Mouse (Mus musculus): ENCODE results near the gene Kif14. TPM values are rescaled to one million over a fixed set of nuclear protein-coding genes. Genes with fewer than 3 reads are reported as not detected.
"Not testable (repeated sequence)": the region's sequence is repeated elsewhere in the genome, so short reads cannot be mapped to it uniquely, and the experiment has no call there.

The Kif14 gene
- total RNA-seq, 4 experiments from 2014 or later: 0.37 to 0.66 (median 0.52) TPM

GRCm38 (mm10) chr1:136492232-136492631 is 26.1 kb downstream of the Kif14 start:
- no peak for DNase-seq

GRCm38 (mm10) chr1:136499317-136499716 is 33.2 kb downstream of the Kif14 start:
- no peak for DNase-seq

GRCm38 (mm10) chr1:136502936-136503335 is 36.8 kb downstream of the Kif14 start:
- no peak for DNase-seq

DNA sequence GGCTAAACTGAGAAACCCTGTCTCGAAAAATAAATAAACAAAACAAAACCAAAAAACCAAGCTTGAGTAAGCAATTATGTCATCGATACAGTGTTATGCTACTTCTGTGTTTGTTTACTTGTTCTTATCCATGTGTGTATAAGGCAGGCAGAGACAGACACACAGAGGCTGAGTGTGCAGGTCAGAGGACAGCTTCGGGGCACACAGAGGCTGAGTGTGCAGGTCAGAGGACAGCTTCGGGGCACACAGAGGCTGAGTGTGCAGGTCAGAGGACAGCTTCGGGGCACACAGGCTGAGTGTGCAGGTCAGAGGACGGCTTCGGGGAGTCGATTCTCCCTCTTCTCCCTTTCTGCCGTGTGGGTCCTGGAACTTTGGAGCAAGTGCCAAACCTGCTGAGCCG is 40.1 kb downstream of the Kif14 start:
- not testable (repeated sequence) for DNase-seq

DNA sequence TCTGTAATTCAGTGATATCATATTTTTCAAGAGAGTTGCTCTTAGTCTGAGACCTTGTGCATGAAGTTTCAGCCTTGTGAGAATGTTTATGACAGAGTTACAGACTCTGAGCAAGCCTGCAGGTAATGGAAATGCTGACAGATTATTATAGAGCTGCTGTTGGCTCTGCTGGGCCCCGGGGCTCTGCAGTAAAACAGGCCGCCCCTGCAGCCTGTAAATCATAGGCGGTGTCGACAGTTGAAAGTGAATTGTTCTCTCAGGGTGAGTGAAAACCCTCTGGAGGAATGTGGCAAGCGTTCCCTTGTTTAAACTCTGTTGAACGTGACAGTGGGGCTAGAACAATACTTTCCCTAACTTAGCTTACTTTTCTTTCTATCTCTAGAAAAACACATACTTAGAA is 46.2 kb downstream of the Kif14 start:
- DNase-seq: no peak

- peak; percentile 55 for DNase-seq
Observed at GRCm38 (mm10) chr1:136513181-136513580, 47.0 kb downstream of the Kif14 start.

DNA sequence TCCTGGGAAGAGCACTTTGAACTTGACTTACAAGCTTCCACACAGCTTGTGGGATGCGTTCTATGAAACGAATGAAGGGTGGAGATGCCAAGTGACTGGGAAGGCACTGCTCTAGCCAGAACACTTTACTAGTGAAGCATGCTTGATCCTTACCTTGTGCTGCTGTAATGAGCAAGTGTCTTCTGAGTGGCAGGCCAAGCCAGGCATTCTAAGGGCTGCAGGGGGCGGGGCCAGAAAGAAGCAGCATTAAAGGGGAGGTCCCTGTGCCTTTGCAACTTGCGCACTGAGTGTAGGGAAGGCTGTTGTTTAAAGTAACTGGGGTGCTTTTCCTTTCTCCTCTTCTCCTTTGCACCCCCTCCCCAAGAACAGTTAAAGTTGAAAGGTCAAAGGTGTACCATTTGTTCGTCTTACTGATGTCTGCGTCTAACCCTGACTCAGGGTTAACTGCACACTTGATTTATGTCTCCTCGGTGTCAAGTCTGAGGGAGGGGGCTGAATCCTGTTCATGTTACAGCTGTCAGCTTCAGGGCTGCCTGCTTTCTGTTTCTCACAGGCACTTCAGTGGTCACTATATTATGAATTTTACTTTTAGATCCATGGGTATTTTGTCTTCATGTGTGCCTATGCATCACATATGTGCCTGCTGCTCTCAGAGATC is 52.7 kb downstream of the Kif14 start:
- no peak for DNase-seq

GRCm38 (mm10) chr1:136521363-136521937 is 55.3 kb downstream of the Kif14 start:
- DNase-seq: no peak

DNA sequence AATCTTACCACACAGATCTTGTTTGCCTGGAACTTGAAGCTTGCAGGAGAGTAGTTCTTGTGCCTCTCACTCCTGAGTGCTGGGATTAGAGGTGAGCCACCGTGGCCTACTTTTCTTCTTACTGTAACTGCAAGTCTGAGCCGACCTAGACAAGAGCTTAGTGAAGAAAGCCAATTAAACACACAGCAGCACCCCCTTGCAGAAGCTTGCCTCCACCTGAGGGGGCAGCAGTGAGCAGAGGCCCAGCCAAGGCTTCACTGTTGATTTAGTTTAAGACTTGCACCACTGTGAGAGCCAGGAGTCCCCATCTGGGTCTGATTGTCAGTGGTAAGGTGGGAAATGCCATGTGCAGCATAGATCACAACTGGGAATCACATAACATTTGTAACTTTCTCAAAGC is 58.8 kb downstream of the Kif14 start:
- DNase-seq: peak; percentile 21

DNA sequence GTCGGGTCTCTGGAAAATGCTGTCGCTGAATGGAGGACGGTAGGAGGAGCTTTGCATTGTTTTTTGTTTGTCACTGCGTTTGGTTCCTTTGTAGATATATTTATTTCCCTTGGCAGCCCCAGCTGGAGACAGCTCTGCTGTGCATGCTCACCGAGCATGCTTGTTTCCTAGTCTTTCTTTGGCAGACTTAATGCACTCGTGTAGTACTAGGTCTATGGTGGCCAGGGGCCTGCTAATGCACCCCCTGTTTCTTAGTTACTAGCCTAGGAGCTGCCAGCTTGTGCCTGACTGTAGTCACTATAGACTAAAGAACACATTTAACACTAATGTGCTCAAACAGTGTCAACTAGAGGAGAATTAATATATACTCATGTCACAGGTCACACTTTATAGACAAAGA is 59.7 kb downstream of the Kif14 start:
- DNase-seq: no peak

GRCm38 (mm10) chr1:136527163-136527562 is 61.0 kb downstream of the Kif14 start:
- DNase-seq: no peak

DNA sequence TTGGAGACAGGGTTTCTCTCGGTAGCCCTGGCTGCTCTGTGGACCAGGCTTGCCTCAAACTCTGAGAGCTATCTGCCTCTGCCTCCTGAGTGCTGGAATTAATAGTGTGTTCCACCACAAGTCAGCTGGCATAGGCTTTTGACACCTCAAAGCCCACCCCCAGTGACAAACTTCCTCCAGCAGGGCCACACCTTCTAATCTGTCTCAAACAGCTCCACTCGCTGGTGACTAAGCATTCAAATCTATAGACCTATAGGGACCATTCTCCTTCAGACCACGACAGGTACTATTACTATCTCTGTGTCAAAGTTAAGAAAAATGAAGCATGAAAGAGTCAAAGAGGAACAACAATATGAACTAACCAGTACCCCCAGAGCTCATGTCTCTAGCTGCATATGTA is 66.4 kb downstream of the Kif14 start:
- DNase-seq: no peak

DNA sequence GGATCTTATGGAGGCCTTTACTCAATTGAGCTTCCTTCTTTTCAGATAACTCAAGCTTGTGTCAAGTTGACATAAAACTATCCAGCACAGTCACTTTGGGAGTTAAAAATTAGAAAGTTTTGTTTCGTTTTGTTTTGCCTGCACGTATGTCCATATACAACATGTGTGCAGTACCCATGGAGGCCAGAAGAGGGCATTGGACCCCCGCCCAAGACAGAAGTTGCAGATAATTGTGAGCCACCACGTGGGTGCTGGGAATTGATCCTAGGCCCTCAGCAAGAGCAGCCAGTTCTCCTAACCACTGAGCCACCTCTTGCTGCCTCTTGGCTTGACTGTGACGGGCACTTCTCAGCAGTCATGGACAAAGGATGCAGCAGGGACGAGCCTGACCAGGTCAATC is 70.8 kb downstream of the Kif14 start:
- DNase-seq: no peak

GRCm38 (mm10) chr1:136538247-136538646 is 72.1 kb downstream of the Kif14 start:
- peak; percentile 63 for DNase-seq

DNA sequence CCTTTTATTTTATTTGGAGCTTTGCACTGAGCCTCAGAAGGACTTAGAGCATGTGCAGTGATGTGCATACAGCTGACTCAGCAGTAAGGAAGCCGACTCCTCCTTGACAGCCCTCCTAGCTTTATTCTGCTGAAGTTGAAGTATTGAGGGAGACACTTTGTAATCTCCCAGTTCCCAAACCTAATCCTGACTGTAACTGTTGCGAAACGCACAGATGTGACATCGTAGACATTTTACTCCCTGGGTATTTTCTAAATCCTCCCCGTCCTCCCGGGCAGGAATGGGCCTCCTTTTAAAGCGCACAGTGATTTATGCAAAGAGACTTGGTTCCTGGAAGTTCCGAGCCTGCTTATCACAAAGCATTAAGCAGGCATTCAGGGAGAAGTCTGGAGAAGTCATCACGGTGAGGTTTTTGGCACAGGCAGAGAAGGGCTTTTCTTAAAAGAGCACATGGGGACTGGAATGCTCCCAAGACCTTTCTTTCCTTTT is 74.3 kb downstream of the Kif14 start:
- DNase-seq: no peak

- DNase-seq: peak; percentile 9
Observed at GRCm38 (mm10) chr1:136541618-136542376, 75.7 kb downstream of the Kif14 start.

- DNase-seq: no peak
Observed at GRCm38 (mm10) chr1:136543920-136544319, 77.8 kb downstream of the Kif14 start.

GRCm38 (mm10) chr1:136547068-136547467 is 80.9 kb downstream of the Kif14 start:
- peak; percentile 21 for DNase-seq

DNA sequence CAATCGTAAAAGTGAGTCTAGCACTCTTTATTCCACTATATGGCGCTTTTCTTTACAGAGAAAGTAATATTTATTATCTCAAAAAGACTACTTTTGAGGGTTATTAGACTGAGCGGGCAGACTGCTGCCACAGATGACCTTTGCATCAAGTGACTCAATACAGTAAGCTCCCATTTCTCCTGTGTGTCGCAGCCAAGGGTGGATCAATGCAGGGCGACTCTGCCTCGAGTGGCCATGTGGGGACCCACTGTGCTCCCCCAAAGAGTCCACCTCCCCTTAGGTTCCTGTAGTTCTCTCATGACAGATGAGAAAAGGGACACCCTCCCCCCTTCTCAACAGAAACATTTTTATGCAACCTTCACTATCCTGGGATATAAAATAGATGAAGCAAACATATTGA is 84.1 kb downstream of the Kif14 start:
- DNase-seq: no peak

DNA sequence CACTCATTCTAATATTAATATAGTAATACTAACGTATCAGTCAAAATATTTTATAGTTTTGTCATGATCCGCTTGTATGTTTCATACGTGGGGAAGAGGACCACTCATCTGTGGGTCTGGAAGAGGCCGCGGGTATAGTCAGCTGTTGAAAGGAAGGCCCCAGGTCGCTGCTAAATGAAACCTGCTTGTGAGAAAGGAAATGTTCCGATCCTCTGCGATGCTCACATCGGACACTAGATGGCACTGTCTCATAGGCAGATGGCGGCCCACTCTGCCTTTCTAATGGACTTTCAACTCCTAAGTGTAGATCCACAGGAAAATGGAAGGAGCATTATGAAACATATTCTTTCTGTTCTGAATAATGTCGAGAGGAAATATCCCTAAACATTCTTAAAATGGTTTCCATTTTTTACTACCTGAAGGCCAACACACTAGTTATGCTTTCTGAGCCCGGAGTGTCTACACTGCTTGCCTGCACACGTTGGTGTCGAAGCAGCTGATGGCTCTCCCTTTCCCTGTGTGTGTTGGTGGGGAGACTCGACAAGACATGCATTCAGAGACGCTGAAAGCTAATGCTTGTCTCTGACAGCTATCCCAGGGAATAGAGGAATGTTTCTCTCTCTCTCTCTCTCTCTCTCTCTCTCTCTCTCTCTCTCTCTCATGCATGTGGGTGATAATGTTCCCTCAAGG is 84.9 kb downstream of the Kif14 start:
- peak; percentile 52 for DNase-seq

GRCm38 (mm10) chr1:136554686-136555085 is 88.5 kb downstream of the Kif14 start:
- no peak for DNase-seq

- no peak for DNase-seq
Observed at GRCm38 (mm10) chr1:136555892-136556291, 89.7 kb downstream of the Kif14 start.

DNA sequence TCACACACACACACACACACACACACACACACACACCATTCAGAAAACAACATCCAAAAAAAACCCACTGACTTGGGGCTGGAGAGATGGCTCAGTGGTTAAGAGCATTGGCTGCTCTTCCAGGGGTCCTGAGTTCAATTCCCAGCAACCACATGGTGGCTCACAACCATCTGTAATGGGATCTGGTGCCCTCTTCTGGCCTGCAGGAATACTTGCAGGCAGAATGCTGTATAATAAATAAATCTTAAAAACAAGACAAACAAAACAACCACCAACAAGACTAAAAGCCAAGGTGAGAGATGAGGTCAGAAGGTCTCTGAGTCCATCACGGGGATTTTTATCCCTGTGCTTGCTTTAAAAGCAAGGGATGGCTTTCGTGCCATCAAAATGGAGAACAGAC is 90.5 kb downstream of the Kif14 start:
- not testable (repeated sequence) for DNase-seq

Measured in adrenal gland, adult 8-10 months (tissue).